Mouse (Mus musculus): ENCODE measurements at regions not wholly inside any gene's neighbourhood (a gene's known extent, or its start where the extent isn't known, plus 50 kb on each side); places are given as distances from the start of the nearest gene placed in this dataset.

DNA sequence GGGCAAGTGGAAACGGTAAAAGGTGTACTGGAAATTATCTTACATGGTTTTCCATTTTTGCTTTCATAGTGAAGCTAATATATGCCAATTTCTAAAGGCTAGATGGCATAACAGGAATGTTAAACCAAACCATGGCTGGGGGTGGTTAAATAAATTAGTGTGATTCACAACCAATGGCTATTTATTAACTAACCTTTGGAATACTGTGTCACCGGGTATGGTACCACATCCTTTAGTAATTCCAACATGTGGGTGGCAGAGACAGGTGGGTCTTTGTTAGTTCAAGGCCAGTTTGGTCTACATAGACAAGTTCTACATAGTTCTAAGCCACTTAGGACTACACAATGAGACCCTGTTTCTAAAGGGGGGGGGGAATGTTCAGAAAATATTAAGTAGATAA, 179.8 kb upstream of the Plxnc1 start:
- Histone ChIP-seq H3K4me3 (replicated peaks) (no peak overlapping the region), H3K9ac (no peak overlapping the region), H3K27me3 (replicated peaks) (no peaks in the 10 kb centered on the region), H3K9me3 (no peaks in the 10 kb centered on the region), H3K4me1 (no peaks in the 10 kb centered on the region), H3K4me2 (no peak overlapping the region), H3K27ac (no peak overlapping the region), H3K36me3 (no peaks in the 10 kb centered on the region)
- ATAC-seq (ENCODE audit: insufficient read depth, low FRiP score, low read depth): no peak
- WGBS: 81% methylated on average over 2 of the region's 2 CpGs

DNA sequence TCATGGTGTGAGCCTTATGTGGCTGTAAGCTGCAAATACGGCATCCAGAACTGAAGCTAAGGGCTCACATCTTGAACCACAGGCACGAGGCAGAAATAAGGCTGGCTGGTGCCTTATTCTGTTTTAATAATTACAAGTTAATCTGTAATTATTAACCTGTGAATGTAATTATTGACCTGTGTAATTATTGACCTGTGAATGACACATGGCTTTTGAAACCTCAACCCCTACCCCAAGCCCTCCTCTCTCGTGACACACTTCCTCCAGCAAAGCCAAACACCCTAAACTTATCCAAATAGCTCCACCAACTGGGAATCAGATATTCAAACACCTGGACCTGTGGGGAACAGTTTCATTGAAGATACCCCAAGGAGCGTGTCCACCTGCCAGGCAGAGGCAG, 175.4 kb upstream of the Plxnc1 start:
- Histone ChIP-seq H3K9ac (no peak overlapping the region), H3K4me2 (no peak overlapping the region), H3K4me1 (no peaks in the 10 kb centered on the region; the same call in 1 of the 2 replicates), H3K36me3 (no peaks in the 10 kb centered on the region), H3K4me3 (replicated peaks) (no peak overlapping the region), H3K9me3 (no peaks in the 10 kb centered on the region), H3K27ac (no peak overlapping the region), H3K27me3 (replicated peaks) (no peaks in the 10 kb centered on the region)
- no peak for ATAC-seq (ENCODE audit: insufficient read depth, low FRiP score, low read depth)
- WGBS: 85% methylated on average over 4 of the region's 4 CpGs

DNA sequence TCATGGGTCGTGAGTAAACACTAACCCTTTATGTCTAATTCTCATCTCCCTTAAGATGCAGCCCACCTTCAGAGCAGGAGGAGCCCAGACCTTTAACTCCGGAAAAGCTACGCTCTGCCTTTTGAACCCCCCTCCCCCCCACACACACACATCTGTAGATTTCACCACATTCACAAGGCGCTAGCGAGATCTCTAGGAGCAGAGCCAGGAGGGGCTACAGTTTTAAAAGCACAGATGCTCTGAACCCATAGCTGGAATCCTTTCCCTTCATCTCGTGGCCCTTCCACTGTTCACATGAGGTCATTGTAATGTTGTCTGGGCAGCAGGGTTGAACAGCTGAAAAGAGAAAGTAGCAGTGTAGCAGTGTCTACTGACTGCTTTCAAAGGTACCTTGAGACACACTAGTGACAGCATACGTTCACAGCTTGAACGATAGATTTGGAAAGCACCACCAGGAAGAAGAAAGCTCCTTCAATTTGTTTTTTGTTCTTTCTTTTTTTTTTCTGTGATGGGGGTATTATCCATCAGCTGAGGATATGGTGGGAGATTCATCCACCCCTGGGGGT, 174.2 kb upstream of the Plxnc1 start:
- WGBS: 62% methylated on average over 8 of the region's 8 CpGs
- ATAC-seq (ENCODE audit: insufficient read depth, low FRiP score, low read depth): no peak
- H3K27me3 ChIP-seq (replicated peaks): no peaks in the 10 kb centered on the region
- H3K27ac ChIP-seq: no peak overlapping the region
- no peak overlapping the region for H3K9ac ChIP-seq
- no peaks in the 10 kb centered on the region for H3K36me3 ChIP-seq
- H3K9me3 ChIP-seq: no peaks in the 10 kb centered on the region
- no peak overlapping the region for H3K4me2 ChIP-seq
- H3K4me3 ChIP-seq (replicated peaks): no peak overlapping the region
- no peaks in the 10 kb centered on the region; the same call in 1 of the 2 replicates for H3K4me1 ChIP-seq

DNA sequence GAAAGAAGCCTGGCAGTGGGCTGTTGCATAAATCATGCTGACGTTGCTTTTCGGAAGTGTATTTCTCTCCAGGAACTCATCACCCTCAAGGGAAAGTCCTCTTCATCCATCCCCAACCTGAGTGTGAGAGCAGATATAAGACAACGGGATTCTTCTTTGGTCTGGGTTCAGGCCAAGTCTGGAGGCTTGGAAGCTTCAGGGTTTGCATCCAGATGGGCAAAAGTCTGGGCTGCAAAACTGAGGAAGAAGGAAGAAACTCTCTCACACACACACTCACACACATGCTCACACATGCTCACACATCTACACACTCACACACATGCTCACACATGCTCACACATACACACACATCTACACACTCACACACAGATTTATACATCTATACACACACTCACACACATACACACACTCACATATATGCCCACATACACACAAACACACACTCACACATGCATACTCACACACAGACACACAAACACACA, 173.1 kb upstream of the Plxnc1 start:
- Histone ChIP-seq H3K27ac (no peak overlapping the region), H3K36me3 (no peaks in the 10 kb centered on the region), H3K4me2 (no peak overlapping the region), H3K4me1 (no peaks in the 10 kb centered on the region; the same call in 1 of the 2 replicates), H3K27me3 (replicated peaks) (no peaks in the 10 kb centered on the region), H3K9me3 (no peaks in the 10 kb centered on the region), H3K4me3 (replicated peaks) (no peak overlapping the region), H3K9ac (no peak overlapping the region)
- 37% methylated on average over 3 of the region's 3 CpGs for WGBS
- no peak for ATAC-seq (ENCODE audit: insufficient read depth, low FRiP score, low read depth)

DNA sequence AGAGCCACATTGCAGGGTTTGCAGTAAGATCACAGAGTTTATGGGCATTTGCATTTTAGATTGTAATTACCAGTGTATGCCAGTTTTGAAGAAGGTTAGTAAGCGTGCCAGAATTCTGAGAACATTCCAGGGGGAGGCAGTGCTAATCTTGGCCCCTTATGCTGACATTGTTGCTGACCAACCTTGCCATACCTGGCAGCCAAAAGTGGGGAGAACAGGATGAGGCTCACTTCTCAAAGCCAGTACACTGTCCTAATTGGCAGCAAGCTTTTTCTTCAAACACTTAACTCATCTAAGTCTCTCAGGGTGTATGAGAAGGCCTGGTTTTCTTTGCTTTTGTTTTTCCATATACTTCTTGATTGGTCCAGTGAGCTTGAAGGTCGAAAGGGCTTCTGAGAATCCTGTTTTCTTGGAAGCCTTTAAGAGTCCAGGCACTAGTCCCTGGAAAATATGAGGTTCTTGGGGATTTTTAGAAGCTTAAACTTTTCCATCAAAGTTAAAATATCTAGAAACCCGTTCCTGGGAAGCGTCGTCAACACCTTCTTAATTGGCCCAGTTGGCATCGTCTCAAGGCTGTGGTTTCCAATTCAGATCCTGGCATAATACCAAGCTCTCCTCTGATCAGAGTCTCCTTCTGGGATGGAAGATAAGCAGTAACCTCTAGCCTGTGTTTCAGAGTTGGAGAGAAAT, 172.6 kb upstream of the Plxnc1 start:
- no peaks in the 10 kb centered on the region for H3K27me3 ChIP-seq (replicated peaks)
- no peak for ATAC-seq (ENCODE audit: insufficient read depth, low FRiP score, low read depth)
- no peaks in the 10 kb centered on the region for H3K9me3 ChIP-seq
- H3K27ac ChIP-seq: peak overlapping the region; percentile 11; the same call in 1 of the 2 replicates
- no peak overlapping the region for H3K9ac ChIP-seq
- WGBS: 66% methylated on average over 6 of the region's 6 CpGs
- H3K4me1 ChIP-seq: no peaks in the 10 kb centered on the region; the same call in 1 of the 2 replicates
- H3K4me3 ChIP-seq (replicated peaks): no peak overlapping the region
- H3K4me2 ChIP-seq: no peak overlapping the region
- H3K36me3 ChIP-seq: no peaks in the 10 kb centered on the region

DNA sequence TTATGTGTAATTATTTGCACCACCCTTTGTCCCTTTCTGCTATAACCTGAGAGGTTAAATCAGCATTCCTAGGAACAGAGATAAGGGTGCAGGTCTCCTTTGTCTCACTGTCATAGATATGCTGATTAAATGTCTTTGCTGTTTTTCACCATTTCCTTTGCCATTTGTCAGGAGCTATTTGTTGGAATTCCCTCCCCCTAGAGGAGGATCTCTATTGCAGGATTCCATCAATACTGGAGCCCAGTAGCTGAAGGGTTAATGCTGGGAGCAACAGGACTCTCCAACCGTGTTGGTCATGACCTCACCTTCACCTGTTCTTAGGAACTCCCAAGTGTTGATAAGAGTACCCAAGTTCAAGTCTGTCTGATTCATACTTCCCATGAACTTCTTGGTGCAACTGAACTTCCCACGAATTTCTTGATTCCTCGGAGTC, 172.0 kb upstream of the Plxnc1 start:
- Histone ChIP-seq H3K4me1 (no peaks in the 10 kb centered on the region; the same call in 1 of the 2 replicates), H3K27ac (peak overlapping the region; percentile 11; the same call in 1 of the 2 replicates), H3K9ac (no peak overlapping the region), H3K27me3 (replicated peaks) (no peaks in the 10 kb centered on the region), H3K9me3 (no peaks in the 10 kb centered on the region), H3K4me3 (replicated peaks) (no peak overlapping the region), H3K4me2 (no peak overlapping the region), H3K36me3 (no peaks in the 10 kb centered on the region)
- ATAC-seq (ENCODE audit: insufficient read depth, low FRiP score, low read depth): no peak
- 44% methylated on average over 3 of the region's 3 CpGs for WGBS

DNA sequence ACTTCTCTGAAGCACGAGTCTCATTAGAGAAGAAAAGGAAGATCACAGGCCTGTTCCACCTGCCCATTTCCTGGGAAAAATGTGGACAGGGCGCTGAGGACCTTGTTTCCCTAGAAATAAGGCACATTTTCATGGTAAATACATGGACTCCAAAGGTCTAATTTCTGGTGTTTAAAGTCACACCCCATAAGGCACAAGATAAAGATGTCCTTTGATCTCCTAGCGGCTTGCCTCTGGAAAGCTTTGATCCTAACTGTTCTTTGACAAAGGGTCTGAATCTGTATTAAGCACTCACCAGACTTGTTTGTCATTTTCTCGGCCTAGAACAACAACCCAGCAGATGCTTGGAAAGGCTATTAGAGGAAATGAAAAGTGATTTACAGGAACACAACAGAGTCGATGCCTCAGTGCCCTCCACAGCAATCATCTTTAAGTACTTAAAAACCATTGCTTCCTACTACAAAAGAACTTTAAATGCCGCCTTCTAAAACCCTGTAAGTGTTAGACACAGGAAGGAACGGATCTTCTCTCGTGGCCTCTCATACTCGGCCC, 168.3 kb upstream of the Plxnc1 start:
- H3K4me3 ChIP-seq (replicated peaks): no peak overlapping the region
- H3K27me3 ChIP-seq (replicated peaks): no peaks in the 10 kb centered on the region
- no peak overlapping the region for H3K27ac ChIP-seq
- H3K9ac ChIP-seq: no peak overlapping the region
- H3K4me1 ChIP-seq: no peaks in the 10 kb centered on the region; the same call in 1 of the 2 replicates
- no peak overlapping the region for H3K4me2 ChIP-seq
- no peak for ATAC-seq (ENCODE audit: insufficient read depth, low FRiP score, low read depth)
- H3K9me3 ChIP-seq: no peaks in the 10 kb centered on the region
- no peaks in the 10 kb centered on the region for H3K36me3 ChIP-seq
- 63% methylated on average over 9 of the region's 9 CpGs for WGBS

DNA sequence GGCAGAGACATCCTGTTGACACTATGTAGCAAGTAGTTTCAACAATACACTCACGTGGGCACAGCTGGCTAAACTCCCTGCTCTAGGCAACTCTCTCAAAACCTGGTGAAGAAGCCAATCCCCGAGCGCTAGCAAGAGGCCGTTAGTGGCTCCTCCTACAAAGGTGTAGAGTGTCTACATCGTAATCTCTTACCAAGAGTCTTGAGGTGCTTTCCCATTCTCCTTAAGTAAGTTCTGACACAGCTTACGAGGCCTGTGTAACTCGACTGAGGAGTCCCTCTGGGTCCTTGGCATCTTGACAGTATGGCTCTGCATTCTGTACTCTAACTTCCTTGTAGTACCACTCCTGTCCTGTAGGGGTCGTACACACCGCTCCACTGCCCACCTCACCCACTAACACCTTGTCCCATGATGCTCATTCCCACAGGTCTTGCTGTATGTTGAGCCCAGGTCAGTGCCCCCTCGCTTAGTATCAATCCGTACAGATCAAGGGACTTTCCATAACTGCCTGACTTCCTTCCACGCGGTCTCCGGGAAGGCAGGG, 167.7 kb upstream of the Plxnc1 start:
- 65% methylated on average over 14 of the region's 14 CpGs for WGBS
- H3K27ac ChIP-seq: no peak overlapping the region
- ATAC-seq (ENCODE audit: insufficient read depth, low FRiP score, low read depth): no peak

DNA sequence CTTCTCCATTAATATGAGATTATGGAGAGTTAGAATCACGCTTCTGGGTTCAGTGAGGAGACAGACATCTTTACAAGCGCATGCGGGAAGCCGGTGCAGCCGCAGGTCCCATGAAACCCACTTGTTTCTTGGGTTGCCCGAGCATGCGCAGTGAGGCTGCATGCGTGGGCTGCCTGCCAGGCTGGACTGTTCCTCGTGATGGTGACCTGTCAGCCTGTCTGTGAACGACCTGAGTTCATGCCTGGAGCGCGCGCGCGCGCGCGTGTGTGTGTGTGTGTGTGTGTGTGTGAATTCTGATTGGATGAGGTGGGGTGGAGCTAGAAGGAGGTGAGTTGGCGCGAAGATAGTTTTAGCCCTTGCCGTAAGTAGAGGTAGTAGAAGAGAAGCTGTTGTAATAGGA, 166.2 kb upstream of the Plxnc1 start:
- 90% methylated on average over 21 of the region's 21 CpGs for WGBS
- H3K4me2 ChIP-seq: no peak overlapping the region
- no peaks in the 10 kb centered on the region for H3K4me1 ChIP-seq
- no peak overlapping the region for H3K4me3 ChIP-seq (replicated peaks)
- no peak overlapping the region for H3K9ac ChIP-seq
- H3K27ac ChIP-seq: no peak overlapping the region
- H3K27me3 ChIP-seq (replicated peaks): no peaks in the 10 kb centered on the region
- no peaks in the 10 kb centered on the region for H3K9me3 ChIP-seq
- no peak for ATAC-seq (ENCODE audit: insufficient read depth, low FRiP score, low read depth)
- no peaks in the 10 kb centered on the region for H3K36me3 ChIP-seq

More for the DNA sequence above, 167.7 kb upstream of the Plxnc1 start:
- H3K9ac ChIP-seq: no peak overlapping the region
- no peaks in the 10 kb centered on the region for H3K36me3 ChIP-seq
- no peak overlapping the region for H3K4me2 ChIP-seq
- no peaks in the 10 kb centered on the region for H3K27me3 ChIP-seq (replicated peaks)
- no peaks in the 10 kb centered on the region for H3K9me3 ChIP-seq
- H3K4me3 ChIP-seq (replicated peaks): no peak overlapping the region
- no peaks in the 10 kb centered on the region for H3K4me1 ChIP-seq

DNA sequence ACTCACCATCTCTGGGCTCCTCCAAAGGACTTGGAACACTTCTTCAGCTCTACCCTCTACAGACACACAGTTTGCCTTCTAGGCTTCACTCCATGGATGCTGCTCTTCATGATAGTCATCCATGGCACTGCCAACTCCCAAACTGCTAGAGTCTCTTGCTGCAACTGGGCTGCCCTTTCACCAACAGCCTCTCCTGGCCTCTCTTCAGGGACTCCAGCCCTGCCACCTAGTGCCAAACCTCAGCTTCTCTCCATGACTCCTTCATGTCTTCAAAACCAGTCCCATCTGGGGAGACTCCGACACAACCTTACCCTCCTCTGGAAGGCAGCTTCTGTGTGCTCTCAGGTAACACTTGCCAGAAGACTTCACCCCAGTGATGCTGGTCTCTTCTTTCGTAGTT, 164.9 kb upstream of the Plxnc1 start:
- ATAC-seq (ENCODE audit: insufficient read depth, low FRiP score, low read depth): no peak
- Histone ChIP-seq H3K27ac (no peak overlapping the region), H3K27me3 (replicated peaks) (no peaks in the 10 kb centered on the region), H3K4me3 (replicated peaks) (no peak overlapping the region), H3K36me3 (no peaks in the 10 kb centered on the region), H3K4me1 (no peaks in the 10 kb centered on the region), H3K9me3 (no peaks in the 10 kb centered on the region), H3K4me2 (no peak overlapping the region), H3K9ac (no peak overlapping the region)
- 88% methylated on average over 2 of the region's 2 CpGs for WGBS

DNA sequence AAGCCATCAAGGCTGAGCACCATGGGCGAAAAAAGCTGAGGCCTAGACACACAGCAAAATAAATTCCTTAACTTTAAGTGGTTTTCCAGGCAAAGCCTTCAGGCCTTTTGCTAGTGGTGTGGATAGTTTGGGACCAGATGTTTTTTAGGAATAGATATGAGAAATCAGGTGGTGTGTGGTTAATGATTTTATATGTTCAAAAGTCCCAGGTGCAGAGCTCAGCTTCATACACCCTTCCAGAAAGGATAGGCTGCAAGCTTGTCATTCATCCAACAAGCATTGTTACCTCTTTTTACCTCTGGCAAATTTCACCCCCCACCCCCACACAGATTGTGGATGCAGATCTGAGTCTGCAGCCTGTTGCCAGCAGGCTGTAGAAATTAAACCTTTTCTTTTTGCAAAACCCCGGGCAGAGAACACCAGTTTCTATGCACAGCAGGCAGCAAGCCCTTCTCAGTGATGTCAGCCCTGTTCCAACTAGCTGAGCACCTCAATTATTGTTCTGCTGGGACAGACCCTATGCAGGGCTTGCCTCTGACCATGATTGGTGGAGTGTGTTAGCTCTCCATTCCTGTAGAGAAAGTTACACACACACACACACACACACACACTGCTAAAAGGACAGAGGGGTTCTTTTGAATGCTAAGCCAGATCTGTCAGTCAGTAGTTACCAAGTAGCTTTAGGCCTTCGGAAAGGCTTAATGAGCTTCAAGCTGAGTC, 163.1 kb upstream of the Plxnc1 start:
- no peak for ATAC-seq (ENCODE audit: insufficient read depth, low FRiP score, low read depth)
- Histone ChIP-seq H3K4me2 (no peak overlapping the region), H3K9ac (no peak overlapping the region), H3K4me1 (no peaks in the 10 kb centered on the region), H3K36me3 (no peaks in the 10 kb centered on the region), H3K27ac (no peak overlapping the region), H3K27me3 (replicated peaks) (no peaks in the 10 kb centered on the region), H3K9me3 (no peaks in the 10 kb centered on the region), H3K4me3 (replicated peaks) (no peak overlapping the region)
- 57% methylated on average over 3 of the region's 3 CpGs for WGBS

DNA sequence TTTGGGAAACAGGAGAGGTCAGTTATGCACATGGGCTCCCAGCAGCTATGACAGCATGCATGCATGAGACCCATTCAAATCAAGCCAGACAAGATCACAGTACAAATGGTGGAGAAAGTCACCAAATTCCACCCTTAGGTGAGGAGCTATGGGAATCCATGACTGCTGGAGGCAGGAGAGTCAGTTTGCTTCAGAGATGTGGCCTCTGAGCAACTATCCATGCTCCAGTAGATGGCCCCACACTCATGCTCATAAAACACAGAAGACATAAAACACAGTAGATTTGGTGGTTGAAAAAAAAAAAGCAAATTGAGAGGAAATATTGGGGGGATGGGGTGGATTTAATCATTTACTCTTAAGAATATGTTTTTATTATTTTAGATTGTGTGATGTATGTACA, 159.2 kb upstream of the Plxnc1 start:
- Histone ChIP-seq H3K9me3 (no peaks in the 10 kb centered on the region), H3K4me3 (replicated peaks) (no peak overlapping the region), H3K4me2 (no peak overlapping the region), H3K9ac (no peak overlapping the region), H3K27me3 (replicated peaks) (no peaks in the 10 kb centered on the region), H3K36me3 (no peaks in the 10 kb centered on the region), H3K4me1 (no peaks in the 10 kb centered on the region), H3K27ac (no peak overlapping the region)
- ATAC-seq (ENCODE audit: insufficient read depth, low FRiP score, low read depth): no peak

Measured in stomach, embryonic 15.5 days (tissue).